Mouse (Mus musculus) liver, embryonic 15.5 days (tissue): ENCODE measurements at regions not wholly inside any gene's neighbourhood (a gene's known extent, or its start where the extent isn't known, plus 50 kb on each side); places are given as distances from the start of the nearest gene placed in this dataset.
A peak's percentile ranks its signal among the peaks of the same experiment; 100 is the strongest.

Experiments used
- ATAC-seq: fragments of 200-750 bp; cut with Nextera tagmentation; 2 replicates; pipeline ENCODE4 v1.8.0; 2017; ENCODE audit warnings: moderate number of reproducible peaks, mild to moderate bottlenecking, moderate library complexity; ENCODE audit not compliant: insufficient read depth
- H3K27ac ChIP-seq: fragments of 300-500 bp; sonication (generic); replicated peaks from 2 replicates; pipeline ENCODE4 v1.5.1; 2015; ENCODE audit warnings: mild to moderate bottlenecking, inconsistent platforms
- H3K27me3 ChIP-seq: fragments of 300-500 bp; sonication (generic); 2 replicates; pipeline ENCODE4 v1.6.1; 2015; ENCODE audit warnings: mild to moderate bottlenecking, inconsistent platforms
- H3K36me3 ChIP-seq: fragments of 300-500 bp; sonication (generic); replicated peaks from 2 replicates; pipeline ENCODE4 v1.6.1; 2015; ENCODE audit warnings: moderate library complexity, mild to moderate bottlenecking, inconsistent platforms
- H3K4me1 ChIP-seq: fragments of 300-500 bp; sonication (generic); replicated peaks from 2 replicates; pipeline ENCODE4 v1.6.1; 2015; ENCODE audit warnings: inconsistent platforms
- H3K4me2 ChIP-seq: fragments of 300-500 bp; sonication (generic); 2 replicates; pipeline ENCODE4 v1.6.1; 2015; ENCODE audit warnings: moderate library complexity, mild to moderate bottlenecking, inconsistent platforms
- H3K4me3 ChIP-seq: fragments of 300-500 bp; sonication (generic); replicated peaks from 2 replicates; pipeline ENCODE4 v1.5.1; 2015; ENCODE audit warnings: mild to moderate bottlenecking, inconsistent platforms
- H3K9ac ChIP-seq: fragments of 300-500 bp; sonication (generic); 2 replicates; pipeline ENCODE4 v1.6.1; 2015; ENCODE audit warnings: moderate library complexity, mild to moderate bottlenecking, inconsistent platforms
- H3K9me3 ChIP-seq: fragments of 300-500 bp; sonication (generic); replicated peaks from 2 replicates; pipeline ENCODE4 v1.6.1; 2016; ENCODE audit warnings: inconsistent platforms
- WGBS: fragments of 180-500 bp; shearing (Covaris S2); methylation state at CpG from one replicate; pipeline ENCODE4 v1.1.7; 2015; ENCODE audit warnings: mixed read lengths; ENCODE audit not compliant: insufficient replicate concordance; 5-methylcytosine and 5-hydroxymethylcytosine counted together

GRCm38 (mm10) chr14:72942571-72942970 is 106.3 kb downstream of the Cysltr2 start:
- Histone ChIP-seq H3K9ac (no peak overlapping the region), H3K4me2 (no peak overlapping the region), H3K27ac (no peak overlapping the region), H3K36me3 (no peaks in the 10 kb centered on the region), H3K27me3 (no peaks in the 10 kb centered on the region), H3K4me3 (no peak overlapping the region), H3K4me1 (no peaks in the 10 kb centered on the region), H3K9me3 (no peaks in the 10 kb centered on the region)
- 62% methylated on average over 2 of the region's 2 CpGs for WGBS
- no peak for ATAC-seq

GRCm38 (mm10) chr14:72939067-72939393 is 109.9 kb downstream of the Cysltr2 start:
- ATAC-seq = no peak
- no peak overlapping the region for H3K4me2 ChIP-seq
- H3K9ac ChIP-seq = no peak overlapping the region
- no peaks in the 10 kb centered on the region for H3K27me3 ChIP-seq
- H3K9me3 ChIP-seq = no peaks in the 10 kb centered on the region
- no peaks in the 10 kb centered on the region for H3K36me3 ChIP-seq
- no peak overlapping the region for H3K4me3 ChIP-seq
- H3K4me1 ChIP-seq = no peaks in the 10 kb centered on the region
- no peak overlapping the region for H3K27ac ChIP-seq

- no peak overlapping the region for H3K4me3 ChIP-seq
- ATAC-seq = no peak
- H3K27ac ChIP-seq = no peak overlapping the region
- no peaks in the 10 kb centered on the region for H3K4me1 ChIP-seq
- H3K36me3 ChIP-seq = no peaks in the 10 kb centered on the region
- no peak overlapping the region for H3K9ac ChIP-seq
- no peak overlapping the region for H3K4me2 ChIP-seq
- H3K9me3 ChIP-seq = no peaks in the 10 kb centered on the region
- H3K27me3 ChIP-seq = no peaks in the 10 kb centered on the region
Observed at GRCm38 (mm10) chr14:72938382-72939066, 110.4 kb downstream of the Cysltr2 start.

- Histone ChIP-seq H3K9me3 (no peaks in the 10 kb centered on the region), H3K4me1 (no peaks in the 10 kb centered on the region), H3K4me2 (no peak overlapping the region), H3K27me3 (no peaks in the 10 kb centered on the region), H3K4me3 (no peak overlapping the region), H3K27ac (no peak overlapping the region), H3K9ac (no peak overlapping the region), H3K36me3 (no peaks in the 10 kb centered on the region)
- ATAC-seq = no peak
Observed at GRCm38 (mm10) chr14:72933598-72933997, 115.3 kb downstream of the Cysltr2 start.

- Histone ChIP-seq H3K9me3 (no peaks in the 10 kb centered on the region), H3K4me3 (no peak overlapping the region), H3K36me3 (no peaks in the 10 kb centered on the region), H3K4me1 (no peaks in the 10 kb centered on the region), H3K4me2 (no peak overlapping the region), H3K9ac (no peak overlapping the region), H3K27me3 (no peaks in the 10 kb centered on the region), H3K27ac (no peak overlapping the region)
- ATAC-seq = no peak
- 58% methylated on average over 9 of the region's 9 CpGs for WGBS
Observed at GRCm38 (mm10) chr14:72932296-72932695, 116.6 kb downstream of the Cysltr2 start.

GRCm38 (mm10) chr14:72901171-72901926 is 147.6 kb downstream of the Cysltr2 start:
- no peak overlapping the region for H3K4me2 ChIP-seq
- no peak for ATAC-seq
- H3K4me1 ChIP-seq = no peaks in the 10 kb centered on the region
- no peak overlapping the region for H3K27ac ChIP-seq
- no peak overlapping the region for H3K4me3 ChIP-seq
- WGBS = 69% methylated on average over 11 of the region's 11 CpGs
- H3K36me3 ChIP-seq = no peaks in the 10 kb centered on the region
- no peaks in the 10 kb centered on the region for H3K9me3 ChIP-seq
- H3K27me3 ChIP-seq = no peaks in the 10 kb centered on the region
- no peak overlapping the region for H3K9ac ChIP-seq

- Histone ChIP-seq H3K27me3 (no peaks in the 10 kb centered on the region), H3K4me1 (no peaks in the 10 kb centered on the region), H3K36me3 (no peaks in the 10 kb centered on the region), H3K27ac (no peak overlapping the region), H3K9me3 (no peaks in the 10 kb centered on the region), H3K4me2 (no peak overlapping the region), H3K9ac (no peak overlapping the region), H3K4me3 (no peak overlapping the region)
- 56% methylated on average over 4 of the region's 4 CpGs for WGBS
- ATAC-seq = no peak
Observed at GRCm38 (mm10) chr14:72899630-72900029, 149.3 kb downstream of the Cysltr2 start.

- H3K27me3 ChIP-seq = no peaks in the 10 kb centered on the region
- no peaks in the 10 kb centered on the region for H3K9me3 ChIP-seq
- H3K27ac ChIP-seq = no peak overlapping the region
- no peak overlapping the region for H3K9ac ChIP-seq
- H3K4me3 ChIP-seq = no peak overlapping the region
- no peak overlapping the region for H3K4me2 ChIP-seq
- H3K4me1 ChIP-seq = no peaks in the 10 kb centered on the region
- 47% methylated on average over 2 of the region's 2 CpGs for WGBS
- no peak for ATAC-seq
- H3K36me3 ChIP-seq = no peaks in the 10 kb centered on the region
Observed at GRCm38 (mm10) chr14:72892316-72892715, 156.6 kb downstream of the Cysltr2 start.

- Histone ChIP-seq H3K9me3 (no peaks in the 10 kb centered on the region), H3K27ac (no peak overlapping the region), H3K27me3 (no peaks in the 10 kb centered on the region), H3K4me1 (no peaks in the 10 kb centered on the region), H3K9ac (no peak overlapping the region), H3K4me2 (no peak overlapping the region), H3K36me3 (no peaks in the 10 kb centered on the region), H3K4me3 (no peak overlapping the region)
- WGBS = 32% methylated on average over 5 of the region's 5 CpGs
- ATAC-seq = no peak
Observed at GRCm38 (mm10) chr14:72889663-72890062, 159.3 kb downstream of the Cysltr2 start.

GRCm38 (mm10) chr14:72887470-72888071 is 161.3 kb downstream of the Cysltr2 start:
- Histone ChIP-seq H3K36me3 (no peaks in the 10 kb centered on the region), H3K4me1 (no peaks in the 10 kb centered on the region), H3K9ac (no peak overlapping the region), H3K9me3 (no peaks in the 10 kb centered on the region), H3K27me3 (no peaks in the 10 kb centered on the region), H3K4me2 (0 out of 2 replicates have a peak overlapping the region, but pooled peaks have one; percentile 11), H3K4me3 (no peak overlapping the region), H3K27ac (no peak overlapping the region)
- ATAC-seq = no peak
- 14% methylated on average over 14 of the region's 14 CpGs for WGBS

- Histone ChIP-seq H3K36me3 (no peaks in the 10 kb centered on the region), H3K4me1 (no peaks in the 10 kb centered on the region), H3K27me3 (no peaks in the 10 kb centered on the region), H3K9me3 (no peaks in the 10 kb centered on the region), H3K27ac (no peak overlapping the region), H3K9ac (no peak overlapping the region), H3K4me2 (no peak overlapping the region), H3K4me3 (no peak overlapping the region)
- 30% methylated on average over 12 of the region's 12 CpGs for whole genome bisulfite sequencing
- ATAC-seq = no peak
Observed at GRCm38 (mm10) chr14:72886935-72887369, 162.0 kb downstream of the Cysltr2 start.
